Mouse (Mus musculus) lung, embryonic 14.5 days (tissue): Measurements from ENCODE around the gene Copz2. TPM values are rescaled to one million over a fixed set of nuclear protein-coding genes. Genes with fewer than 3 reads are reported as not detected.

Source experiments
- ATAC-seq: fragments of 200-750 bp; cut with Nextera tagmentation; 2 replicates; pipeline ENCODE4 v1.8.0; 2017; ENCODE audit warnings: mild to moderate bottlenecking, moderate TSS enrichment, moderate library complexity; ENCODE audit not compliant: insufficient read depth
- DNase-seq: peaks from one replicate; pipeline ENCODE4 v3.0.0-alpha.2; 2015
- H3K27ac ChIP-seq: fragments of 300-500 bp; sonication (generic); 2 replicates; pipeline ENCODE4 v1.5.1; 2014; ENCODE audit warnings: low read depth, mild to moderate bottlenecking, moderate library complexity
- H3K27me3 ChIP-seq: fragments of 300-500 bp; sonication (generic); 2 replicates; pipeline ENCODE4 v1.6.1; 2014; ENCODE audit warnings: low read length, control low read depth; ENCODE audit not compliant: insufficient read depth
- H3K36me3 ChIP-seq: fragments of 300-500 bp; sonication (generic); 2 replicates; pipeline ENCODE4 v1.6.1; 2014; ENCODE audit warnings: control low read depth; ENCODE audit not compliant: insufficient read depth
- H3K4me1 ChIP-seq: fragments of 300-500 bp; sonication (generic); 2 replicates; pipeline ENCODE4 v1.6.1; 2014; ENCODE audit warnings: antibody characterized with exemption, control low read depth; ENCODE audit not compliant: insufficient read depth
- H3K4me2 ChIP-seq: fragments of 300-500 bp; sonication (generic); 2 replicates; pipeline ENCODE4 v1.6.1; 2014; ENCODE audit warnings: mild to moderate bottlenecking
- H3K4me3 ChIP-seq: fragments of 300-500 bp; sonication (generic); 2 replicates; pipeline ENCODE4 v1.5.1; 2014; ENCODE audit warnings: low read depth, low read length
- H3K9ac ChIP-seq: fragments of 300-500 bp; sonication (generic); 2 replicates; pipeline ENCODE4 v1.6.1; 2014
- H3K9me3 ChIP-seq: fragments of 300-500 bp; sonication (generic); 2 replicates; pipeline ENCODE4 v1.6.1; 2016; ENCODE audit warnings: low read depth, low read length, control low read depth
- CTCF ChIP-seq: IDR thresholded peaks from 2 replicates; pipeline ENCODE4 v1.5.1; 2016; ENCODE audit warnings: antibody characterized with exemption, low read depth
- WGBS: fragments of 180-500 bp; shearing (Covaris S2); extraction: QIAGEN DNeasy Blood & Tissue Kit; methylation state at CpG from one replicate; pipeline ENCODE4 v1.1.7; 2014; 5-methylcytosine and 5-hydroxymethylcytosine counted together
- polyA plus RNA-seq: library from polyadenylated mRNA; unstranded; fragments of >200 nt; fragmentation: Nextera tagmentation; extraction: Ambion mirVana; gene quantifications from 2 replicates; pipeline ENCODE4 v1.2.1, GENCODE M21; 2014

Gene Copz2
- polyA plus RNA-seq, 1 experiment from 2014 or later, result 144 TPM

DNA sequence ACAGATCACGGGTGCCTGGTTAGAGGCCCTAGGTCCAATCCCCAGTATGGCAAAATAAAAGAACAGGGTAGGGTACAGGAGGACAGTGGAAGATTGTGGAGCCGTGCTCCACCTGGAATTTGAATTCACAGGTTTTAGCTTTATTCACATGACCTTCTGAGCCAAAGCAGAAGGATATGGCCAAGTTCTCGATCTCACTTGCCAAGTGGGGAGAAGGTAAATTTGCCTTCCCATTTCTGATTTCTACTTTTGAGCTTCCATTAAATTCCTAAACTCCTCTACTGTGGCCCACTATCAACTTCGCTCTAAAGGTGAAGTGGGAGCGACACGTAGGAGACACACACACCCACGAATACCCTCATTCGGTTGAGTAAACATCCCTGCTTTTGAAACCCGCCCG lies 20.8 kb upstream of the Copz2 start:
- Histone ChIP-seq H3K4me1 (peaks cover 30% of the 10 kb centered on the region), H3K36me3 (peaks cover 32% of the 10 kb centered on the region), H3K4me3 (peak overlapping the region; percentile 84), H3K4me2 (peak overlapping the region; percentile 95), H3K27ac (peak overlapping the region; percentile 99), H3K9ac (peak overlapping the region; percentile 94), H3K27me3 (no peaks in the 10 kb centered on the region), H3K9me3 (no peaks in the 10 kb centered on the region)
- DNase-seq (no peak), ATAC-seq (no peak)
- TF ChIP-seq CTCF, result no peak
- 7% methylated on average over 10 of the region's 10 CpGs for WGBS

DNA sequence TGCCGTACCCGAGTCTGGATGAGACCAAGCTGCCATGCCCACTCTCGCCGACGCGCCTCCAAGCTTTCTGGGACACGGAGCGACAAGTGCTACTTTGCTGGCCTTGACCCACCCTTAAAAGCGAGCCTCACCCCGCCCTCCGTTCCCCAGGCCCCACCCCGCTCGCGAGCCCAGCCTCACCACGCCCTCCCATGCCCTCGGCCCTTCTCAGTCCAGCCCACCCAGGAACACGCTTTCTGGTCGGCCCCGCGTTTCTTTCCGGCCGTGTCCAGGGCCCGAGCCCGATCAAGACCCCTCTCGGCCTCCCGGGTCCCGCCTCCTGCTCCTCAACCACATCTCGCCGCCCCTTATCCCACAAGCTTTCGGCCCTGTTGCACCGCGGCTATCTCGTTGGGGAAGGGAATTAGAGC lies 20.3 kb upstream of the Copz2 start:
- whole genome bisulfite sequencing, result under 1% methylated on average over 33 of the region's 33 CpGs
- Histone ChIP-seq H3K9ac (peak overlapping the region; percentile 94), H3K4me2 (peak overlapping the region; percentile 95), H3K9me3 (no peaks in the 10 kb centered on the region), H3K27ac (peak overlapping the region; percentile 99), H3K27me3 (no peaks in the 10 kb centered on the region), H3K4me3 (peak overlapping the region; percentile 84), H3K4me1 (peaks cover 28% of the 10 kb centered on the region), H3K36me3 (peaks cover 32% of the 10 kb centered on the region)
- DNase-seq (peak; percentile 85), ATAC-seq (peak; percentile 73)
- TF ChIP-seq CTCF, result peak; percentile 41; the same call in 1 of the 2 replicates

DNA sequence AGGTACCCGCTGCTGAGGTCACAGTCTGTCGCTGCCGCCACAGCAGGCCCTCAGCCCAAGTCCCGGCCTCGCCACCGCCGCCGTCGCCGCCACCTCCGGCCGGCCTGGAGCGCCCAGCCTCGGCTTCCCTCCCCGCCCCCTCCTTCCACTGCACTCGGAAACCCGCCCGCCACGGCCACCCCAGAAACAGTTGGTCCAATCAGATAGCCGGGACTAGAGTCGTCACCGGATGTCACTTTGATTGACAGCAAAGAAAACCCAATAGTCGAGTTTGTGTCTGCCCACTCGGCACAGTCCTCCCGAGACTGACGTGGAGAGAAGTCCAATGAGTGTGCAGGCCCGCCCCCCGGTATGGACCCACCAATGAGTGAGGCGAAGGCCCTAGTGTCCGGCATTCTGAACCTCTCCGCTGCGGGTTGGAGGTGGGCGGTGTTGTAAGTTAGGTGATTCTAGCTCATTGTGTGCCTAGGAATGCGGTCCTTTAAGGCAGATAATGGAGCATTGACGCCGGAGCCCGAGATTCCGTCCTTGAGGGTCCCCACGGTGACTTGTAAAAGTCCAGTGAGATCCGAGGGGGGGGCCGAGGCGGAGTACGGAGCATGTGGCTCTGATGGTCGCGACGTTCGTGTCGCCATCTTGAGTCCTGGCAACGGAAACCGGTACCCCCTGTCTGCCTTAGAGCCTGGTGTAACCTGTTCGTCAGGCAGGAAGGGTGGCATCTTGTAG lies 19.7 kb upstream of the Copz2 start, which contains the start of gene Nfe2l1:
Gene Nfe2l1, minus strand, starts transcription at position 156 of the 726 bp plus-strand sequence.
- no peak for TF ChIP-seq CTCF
- peak within 1 kb of the TSS; percentile 95 for H3K4me2 ChIP-seq
- no peaks in the 10 kb centered on the region for H3K27me3 ChIP-seq
- H3K4me3 ChIP-seq, result peak within 1 kb of the TSS; percentile 84
- peak; percentile 99 for ATAC-seq
- H3K36me3 ChIP-seq, result peaks cover 30% of the 10 kb centered on the region
- H3K4me1 ChIP-seq, result peaks cover 26% of the 10 kb centered on the region
- peak within 1 kb of the TSS; percentile 99 for H3K27ac ChIP-seq
- no peaks in the 10 kb centered on the region for H3K9me3 ChIP-seq
- under 1% methylated on average over 51 of the region's 51 CpGs for WGBS
- peak; percentile 99 for DNase-seq
- peak within 1 kb of the TSS; percentile 94 for H3K9ac ChIP-seq

DNA sequence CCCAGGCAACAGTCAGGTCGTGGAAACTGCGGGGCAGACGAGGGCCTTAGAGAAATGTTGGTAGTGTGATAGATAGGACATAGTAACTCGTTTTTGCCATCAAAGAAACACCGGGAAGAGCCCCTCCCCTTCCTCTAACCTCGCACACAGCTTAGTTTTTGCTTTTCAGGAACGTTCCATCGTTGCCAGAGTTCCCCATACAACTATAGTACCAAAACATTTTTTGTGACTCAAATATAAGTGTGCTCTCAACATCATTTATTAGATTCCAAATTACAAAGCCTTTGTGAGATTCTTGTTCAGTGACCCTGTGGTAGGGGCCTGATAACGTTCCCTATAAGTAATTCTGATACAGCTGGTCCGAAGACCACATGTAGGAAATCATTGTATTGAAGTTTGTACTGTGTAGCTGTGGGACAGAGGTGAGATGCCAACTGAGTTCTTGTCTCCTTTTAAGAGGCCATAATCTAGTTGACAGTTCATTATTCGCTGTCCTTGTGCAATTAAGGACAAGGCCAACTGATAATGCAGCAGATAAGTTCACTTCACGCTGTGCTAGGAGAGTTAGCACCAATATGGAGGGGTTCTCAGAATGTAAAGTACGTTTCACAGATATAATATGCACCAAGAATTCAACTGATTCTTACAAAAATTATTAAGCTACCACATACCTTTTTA lies 19.0 kb upstream of the Copz2 start:
- 13% methylated on average over 13 of the region's 13 CpGs for WGBS
- peak overlapping the region; percentile 62 for H3K9ac ChIP-seq
- DNase-seq (no peak), ATAC-seq (no peak)
- H3K27ac ChIP-seq, result peak overlapping the region; percentile 89
- H3K9me3 ChIP-seq, result no peaks in the 10 kb centered on the region
- H3K4me2 ChIP-seq, result peak overlapping the region; percentile 71
- no peak for TF ChIP-seq CTCF
- H3K4me1 ChIP-seq, result peaks cover 23% of the 10 kb centered on the region
- peaks cover 26% of the 10 kb centered on the region for H3K36me3 ChIP-seq
- peak overlapping the region; percentile 84 for H3K4me3 ChIP-seq
- H3K27me3 ChIP-seq, result no peaks in the 10 kb centered on the region

DNA sequence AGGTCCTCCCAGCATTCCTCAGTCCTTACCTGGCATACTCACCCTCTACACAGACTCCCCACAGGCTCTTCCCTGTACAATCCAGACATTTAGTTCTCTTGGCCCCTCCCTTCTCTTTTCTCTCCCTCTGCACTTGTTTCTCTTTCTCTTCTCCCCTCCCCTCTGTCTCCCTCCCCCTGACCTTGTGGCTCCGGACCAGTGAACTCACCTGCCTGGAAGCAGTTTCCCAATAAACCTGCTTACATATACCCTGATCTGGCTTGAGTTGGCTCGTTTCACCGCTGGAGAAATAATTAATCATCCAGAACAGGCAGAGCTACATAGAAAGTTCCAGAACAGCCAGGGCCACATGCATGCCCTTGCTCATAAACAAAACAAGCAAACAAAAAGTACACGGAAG lies 18.2 kb upstream of the Copz2 start:
- no peak overlapping the region for H3K4me2 ChIP-seq
- DNase-seq (no peak), ATAC-seq (no peak)
- no peak overlapping the region for H3K9ac ChIP-seq
- H3K4me1 ChIP-seq, result peaks cover 17% of the 10 kb centered on the region
- H3K9me3 ChIP-seq, result no peaks in the 10 kb centered on the region
- peaks cover 18% of the 10 kb centered on the region for H3K36me3 ChIP-seq
- H3K27me3 ChIP-seq, result no peaks in the 10 kb centered on the region
- no peak for TF ChIP-seq CTCF
- no peak overlapping the region for H3K27ac ChIP-seq
- WGBS, result 58% methylated on average over 4 of the region's 4 CpGs
- H3K4me3 ChIP-seq, result no peak overlapping the region

DNA sequence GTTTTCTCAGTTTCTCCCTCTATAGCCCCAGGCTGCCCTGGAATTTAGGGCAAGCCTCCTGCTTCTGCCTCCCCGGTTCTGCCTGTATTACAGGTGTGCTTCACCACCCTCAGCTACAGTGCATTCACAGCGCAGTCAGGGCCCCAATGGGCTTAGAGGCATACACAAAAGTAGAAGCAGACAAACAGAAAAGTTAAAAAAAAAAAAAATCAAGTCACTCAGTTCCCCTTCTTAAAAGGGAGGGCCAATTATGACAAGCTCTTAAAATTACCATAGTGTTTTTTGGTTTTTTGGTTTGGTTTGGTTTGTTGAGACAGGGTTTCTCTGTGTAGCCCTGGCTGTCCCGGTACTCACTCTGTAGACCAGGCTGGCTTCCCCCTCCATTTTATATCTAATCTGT lies 17.1 kb upstream of the Copz2 start:
- Histone ChIP-seq H3K27ac (no peak overlapping the region), H3K9ac (no peak overlapping the region), H3K36me3 (peaks cover 8% of the 10 kb centered on the region), H3K4me2 (no peak overlapping the region), H3K9me3 (no peaks in the 10 kb centered on the region), H3K4me3 (no peak overlapping the region), H3K4me1 (peaks cover 8% of the 10 kb centered on the region; the same call in 1 of the 2 replicates), H3K27me3 (no peaks in the 10 kb centered on the region)
- no peak for TF ChIP-seq CTCF
- ATAC-seq, result no peak
- DNase-seq, result no peak
- WGBS, result 94% methylated on average over 3 of the region's 3 CpGs

DNA sequence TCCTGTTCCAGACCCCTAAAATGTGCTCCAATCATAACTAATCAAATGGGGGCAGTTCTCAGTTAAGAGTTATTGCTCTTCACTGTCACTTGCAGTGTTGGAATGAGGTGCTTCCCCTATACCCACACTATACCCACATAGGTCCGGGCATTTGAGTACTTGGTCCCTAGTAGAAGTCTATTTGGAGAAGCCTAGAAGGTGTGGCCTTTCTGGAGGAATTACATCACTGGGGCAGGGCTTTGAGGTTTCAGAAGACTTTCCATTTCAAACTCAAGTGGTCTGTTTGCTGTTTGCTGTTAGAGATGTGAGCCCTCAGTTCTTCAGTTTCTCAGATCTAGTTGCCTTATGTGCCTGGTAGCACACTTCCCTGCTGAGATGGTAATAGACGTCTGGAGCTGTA lies 16.7 kb upstream of the Copz2 start:
- H3K4me3 ChIP-seq, result no peak overlapping the region
- H3K4me1 ChIP-seq, result peaks cover 3% of the 10 kb centered on the region; the same call in 1 of the 2 replicates
- WGBS, result 67% methylated on average over 2 of the region's 2 CpGs
- no peak overlapping the region for H3K9ac ChIP-seq
- peaks cover 4% of the 10 kb centered on the region for H3K36me3 ChIP-seq
- TF ChIP-seq CTCF, result no peak
- ATAC-seq, result no peak
- H3K4me2 ChIP-seq, result no peak overlapping the region
- H3K27ac ChIP-seq, result no peak overlapping the region
- no peak for DNase-seq
- H3K9me3 ChIP-seq, result no peaks in the 10 kb centered on the region
- no peaks in the 10 kb centered on the region for H3K27me3 ChIP-seq
